Mouse (Mus musculus): ENCODE data around the gene Ildr2. TPM values are rescaled to one million over a fixed set of nuclear protein-coding genes. Genes with fewer than 3 reads are reported as not detected.

Ildr2 gene
- polyA plus RNA-seq, 1 experiment from 2014 or later: 6.1 TPM

- Histone ChIP-seq H3K4me3 (no peak overlapping the region), H3K36me3 (replicated peaks) (peaks cover 3% of the 10 kb centered on the region; the same call in 1 of the 2 replicates), H3K9me3 (no peaks in the 10 kb centered on the region), H3K9ac (no peak overlapping the region), H3K27me3 (replicated peaks) (no peaks in the 10 kb centered on the region), H3K4me2 (no peak overlapping the region), H3K27ac (no peak overlapping the region), H3K4me1 (no peaks in the 10 kb centered on the region)
- ATAC-seq (replicated peaks): no peak
- WGBS: 76% methylated on average over 7 of the region's 7 CpGs
These were observed 12.2 kb downstream of the Ildr2 start for GRCm38 (mm10) chr1:166266001-166266705.

- Histone ChIP-seq H3K27ac (no peak overlapping the region), H3K9me3 (no peaks in the 10 kb centered on the region), H3K4me2 (no peak overlapping the region), H3K36me3 (replicated peaks) (peaks cover 3% of the 10 kb centered on the region; the same call in 1 of the 2 replicates), H3K9ac (no peak overlapping the region), H3K27me3 (replicated peaks) (no peaks in the 10 kb centered on the region), H3K4me1 (no peaks in the 10 kb centered on the region), H3K4me3 (no peak overlapping the region)
- ATAC-seq (replicated peaks): no peak
- 97% methylated on average over 9 of the region's 9 CpGs for WGBS
These were observed 13.0 kb downstream of the Ildr2 start for GRCm38 (mm10) chr1:166266918-166267317.

GRCm38 (mm10) chr1:166268218-166268617 is 14.3 kb downstream of the Ildr2 start:
- H3K27me3 ChIP-seq (replicated peaks): no peaks in the 10 kb centered on the region
- H3K9me3 ChIP-seq: no peaks in the 10 kb centered on the region
- no peak overlapping the region for H3K9ac ChIP-seq
- no peaks in the 10 kb centered on the region for H3K4me1 ChIP-seq
- 97% methylated on average over 5 of the region's 5 CpGs for WGBS
- H3K27ac ChIP-seq: no peak overlapping the region
- H3K4me2 ChIP-seq: no peak overlapping the region
- peaks cover 3% of the 10 kb centered on the region; the same call in 1 of the 2 replicates for H3K36me3 ChIP-seq (replicated peaks)
- H3K4me3 ChIP-seq: no peak overlapping the region
- no peak for ATAC-seq (replicated peaks)

- Histone ChIP-seq H3K9me3 (no peaks in the 10 kb centered on the region), H3K27ac (no peak overlapping the region; the same call in 1 of the 2 replicates), H3K4me1 (peaks cover 53% of the 10 kb centered on the region), H3K4me2 (no peak overlapping the region), H3K36me3 (replicated peaks) (no peaks in the 10 kb centered on the region), H3K9ac (no peak overlapping the region), H3K4me3 (no peak overlapping the region), H3K27me3 (replicated peaks) (no peaks in the 10 kb centered on the region)
- ATAC-seq (replicated peaks): no peak
- 20% methylated on average over 2 of the region's 2 CpGs for WGBS
These were observed 24.8 kb downstream of the Ildr2 start for GRCm38 (mm10) chr1:166278786-166279185.

GRCm38 (mm10) chr1:166279580-166280206 is 25.8 kb downstream of the Ildr2 start:
- 0 out of 2 replicates have a peak overlapping the region, but pooled peaks have one; percentile 25 for H3K4me2 ChIP-seq
- ATAC-seq (replicated peaks): no peak

GRCm38 (mm10) chr1:166280566-166280965 is 26.6 kb downstream of the Ildr2 start:
- Histone ChIP-seq H3K9me3 (no peaks in the 10 kb centered on the region), H3K27me3 (replicated peaks) (no peaks in the 10 kb centered on the region), H3K36me3 (replicated peaks) (no peaks in the 10 kb centered on the region), H3K9ac (no peak overlapping the region), H3K27ac (peak overlapping the region; percentile 79), H3K4me2 (peak overlapping the region; percentile 25), H3K4me1 (peaks cover 63% of the 10 kb centered on the region), H3K4me3 (no peak overlapping the region)
- WGBS: 0% methylated on average over 1 of the region's 1 CpGs
- ATAC-seq (replicated peaks): peak; percentile 82

More at GRCm38 (mm10) chr1:166279580-166280206, 25.8 kb downstream of the Ildr2 start:
- H3K4me1 ChIP-seq: peaks cover 60% of the 10 kb centered on the region
- WGBS: 15% methylated on average over 9 of the region's 9 CpGs
- H3K27me3 ChIP-seq (replicated peaks): no peaks in the 10 kb centered on the region
- no peak overlapping the region for H3K9ac ChIP-seq
- no peaks in the 10 kb centered on the region for H3K9me3 ChIP-seq
- no peaks in the 10 kb centered on the region for H3K36me3 ChIP-seq (replicated peaks)
- peak overlapping the region; percentile 79 for H3K27ac ChIP-seq
- no peak overlapping the region for H3K4me3 ChIP-seq

- Histone ChIP-seq H3K4me2 (peak overlapping the region; percentile 25; the same call in 1 of the 2 replicates), H3K36me3 (replicated peaks) (no peaks in the 10 kb centered on the region)
- no peak for ATAC-seq (replicated peaks)
These were observed 27.3 kb downstream of the Ildr2 start for GRCm38 (mm10) chr1:166281287-166281686.

GRCm38 (mm10) chr1:166281836-166282235 is 27.9 kb downstream of the Ildr2 start:
- WGBS: 11% methylated on average over 3 of the region's 3 CpGs
- Histone ChIP-seq H3K4me1 (peaks cover 72% of the 10 kb centered on the region), H3K9me3 (no peaks in the 10 kb centered on the region), H3K9ac (no peak overlapping the region), H3K4me2 (no peak overlapping the region), H3K36me3 (replicated peaks) (no peaks in the 10 kb centered on the region), H3K27me3 (replicated peaks) (no peaks in the 10 kb centered on the region), H3K27ac (peak overlapping the region; percentile 60; the same call in 1 of the 2 replicates), H3K4me3 (no peak overlapping the region)
- no peak for ATAC-seq (replicated peaks)

More at GRCm38 (mm10) chr1:166281287-166281686, 27.3 kb downstream of the Ildr2 start:
- no peaks in the 10 kb centered on the region for H3K27me3 ChIP-seq (replicated peaks)
- no peak overlapping the region for H3K4me3 ChIP-seq
- peaks cover 66% of the 10 kb centered on the region for H3K4me1 ChIP-seq
- H3K9ac ChIP-seq: no peak overlapping the region
- 22% methylated on average over 1 of the region's 1 CpGs for WGBS
- H3K9me3 ChIP-seq: no peaks in the 10 kb centered on the region
- H3K27ac ChIP-seq: peak overlapping the region; percentile 79

- Histone ChIP-seq H3K4me2 (peak overlapping the region; percentile 40), H3K4me1 (peaks cover 78% of the 10 kb centered on the region), H3K27me3 (replicated peaks) (no peaks in the 10 kb centered on the region), H3K36me3 (replicated peaks) (no peaks in the 10 kb centered on the region), H3K4me3 (no peak overlapping the region), H3K27ac (peak overlapping the region; percentile 60), H3K9ac (no peak overlapping the region; the same call in 1 of the 2 replicates), H3K9me3 (no peaks in the 10 kb centered on the region)
- ATAC-seq (replicated peaks): peak; percentile 85
- 2% methylated on average over 22 of the region's 22 CpGs for whole genome bisulfite sequencing
These were observed 28.8 kb downstream of the Ildr2 start for GRCm38 (mm10) chr1:166282597-166283210.

GRCm38 (mm10) chr1:166283451-166283850 is 29.5 kb downstream of the Ildr2 start:
- no peak for ATAC-seq (replicated peaks)
- peaks cover 77% of the 10 kb centered on the region for H3K4me1 ChIP-seq
- WGBS: 32% methylated on average over 6 of the region's 6 CpGs
- H3K9me3 ChIP-seq: no peaks in the 10 kb centered on the region
- H3K36me3 ChIP-seq (replicated peaks): no peaks in the 10 kb centered on the region
- H3K4me2 ChIP-seq: no peak overlapping the region
- H3K4me3 ChIP-seq: no peak overlapping the region
- H3K27me3 ChIP-seq (replicated peaks): no peaks in the 10 kb centered on the region
- H3K9ac ChIP-seq: no peak overlapping the region
- peak overlapping the region; percentile 60; the same call in 1 of the 2 replicates for H3K27ac ChIP-seq

GRCm38 (mm10) chr1:166284390-166284789 is 30.5 kb downstream of the Ildr2 start:
- Histone ChIP-seq H3K36me3 (replicated peaks) (no peaks in the 10 kb centered on the region), H3K9me3 (no peaks in the 10 kb centered on the region), H3K9ac (no peak overlapping the region), H3K27me3 (replicated peaks) (no peaks in the 10 kb centered on the region), H3K4me3 (no peak overlapping the region), H3K4me1 (peaks cover 68% of the 10 kb centered on the region), H3K4me2 (no peak overlapping the region), H3K27ac (peak overlapping the region; percentile 14; the same call in 1 of the 2 replicates)
- 38% methylated on average over 8 of the region's 8 CpGs for WGBS
- ATAC-seq (replicated peaks): no peak

- Histone ChIP-seq H3K27me3 (replicated peaks) (no peaks in the 10 kb centered on the region), H3K4me2 (no peak overlapping the region), H3K27ac (peak overlapping the region; percentile 67), H3K4me1 (peaks cover 50% of the 10 kb centered on the region), H3K36me3 (replicated peaks) (no peaks in the 10 kb centered on the region), H3K9ac (peak overlapping the region; percentile 13; the same call in 1 of the 2 replicates), H3K4me3 (no peak overlapping the region), H3K9me3 (no peaks in the 10 kb centered on the region)
- ATAC-seq (replicated peaks): no peak
- 30% methylated on average over 9 of the region's 9 CpGs for WGBS
These were observed 32.3 kb downstream of the Ildr2 start for GRCm38 (mm10) chr1:166286231-166286630.
